Mouse (Mus musculus) myocyte (in vitro differentiated cells): ENCODE data around the gene Noct. TPM values are rescaled to one million over a fixed set of nuclear protein-coding genes. Genes with fewer than 3 reads are reported as not detected.

Source experiments
- H3K27me3 ChIP-seq: one replicate; pipeline ENCODE4 v1.6.1; 2011; ENCODE audit not compliant: control insufficient read depth, insufficient read depth, insufficient read length
- H3K36me3 ChIP-seq: one replicate; pipeline ENCODE4 v1.6.1; 2011; ENCODE audit not compliant: control insufficient read depth, insufficient read depth
- H3K4me2 ChIP-seq: one replicate; pipeline ENCODE4 v1.6.1; 2011; ENCODE audit warnings: low read depth, control low read depth
- H3K4me3 ChIP-seq: one replicate; pipeline ENCODE4 v1.5.1; 2011; ENCODE audit warnings: mild to moderate bottlenecking, control low read depth, moderate library complexity
- H3K79me2 ChIP-seq: one replicate; pipeline ENCODE4 v1.6.1; 2011; ENCODE audit not compliant: control insufficient read depth, insufficient read depth
- H3ac ChIP-seq: one replicate; pipeline ENCODE4 v1.6.1; 2011; ENCODE audit not compliant: control insufficient read depth, insufficient read length
- CEBPB ChIP-seq: IDR thresholded peaks from 2 replicates; pipeline ENCODE4 v1.6.1; 2011; ENCODE audit warnings: mild to moderate bottlenecking, moderate library complexity; ENCODE audit not compliant: poor library complexity, insufficient read depth, severe bottlenecking
- E2F4 ChIP-seq: IDR thresholded peaks from one replicate; pipeline ENCODE4 v1.6.1; 2011; ENCODE audit warnings: mild to moderate bottlenecking, control low read depth, moderate library complexity; ENCODE audit not compliant: insufficient read depth
- MAX ChIP-seq: IDR thresholded peaks from one replicate; pipeline ENCODE4 v1.6.1; 2011; ENCODE audit warnings: low read depth, mild to moderate bottlenecking, control low read depth
- MYOD1 ChIP-seq, 3 experiments: IDR thresholded peaks; one replicate each; pipeline ENCODE4 v1.6.1; 2011; ENCODE audit warnings: control low read depth in 2 of 3, low read depth in 2 of 3, mild to moderate bottlenecking in 2 of 3, moderate library complexity in 1 of 3; ENCODE audit not compliant: insufficient read length in 2 of 3, control insufficient read depth in 1 of 3
- MYOG ChIP-seq, 3 experiments: IDR thresholded peaks; one replicate each; pipeline ENCODE4 v1.6.1; 2011; ENCODE audit warnings: control low read depth in 2 of 3, low read depth in 2 of 3, mild to moderate bottlenecking in 2 of 3; ENCODE audit not compliant: insufficient read length in 2 of 3, control insufficient read depth in 1 of 3, insufficient read depth in 1 of 3
- POLR2A ChIP-seq: IDR thresholded peaks from one replicate; pipeline ENCODE4 v1.6.1; 2011; ENCODE audit warnings: low read depth, mild to moderate bottlenecking, control low read depth, moderate library complexity; ENCODE audit not compliant: insufficient read length
- POLR2AphosphoS2 ChIP-seq: IDR thresholded peaks from one replicate; pipeline ENCODE4 v1.6.1; 2011; ENCODE audit warnings: low read depth, control low read depth; ENCODE audit not compliant: insufficient read length
- REST ChIP-seq: IDR thresholded peaks from one replicate; pipeline ENCODE4 v1.6.1; 2011; ENCODE audit warnings: mild to moderate bottlenecking, control low read depth, moderate library complexity; ENCODE audit not compliant: insufficient read depth, insufficient read length
- SRF ChIP-seq: IDR thresholded peaks from one replicate; pipeline ENCODE4 v1.6.1; 2011; ENCODE audit warnings: low read depth; ENCODE audit not compliant: control insufficient read depth, insufficient read length
- TCF12 ChIP-seq: IDR thresholded peaks from one replicate; pipeline ENCODE4 v1.6.1; 2011; ENCODE audit warnings: mild to moderate bottlenecking, control low read depth; ENCODE audit not compliant: poor library complexity, insufficient read depth, severe bottlenecking
- TCF3 ChIP-seq: IDR thresholded peaks from one replicate; pipeline ENCODE4 v1.6.1; 2011; ENCODE audit warnings: low read depth, control low read depth; ENCODE audit not compliant: insufficient read length
- USF1 ChIP-seq: IDR thresholded peaks from one replicate; pipeline ENCODE4 v1.6.1; 2011; ENCODE audit warnings: low read depth, mild to moderate bottlenecking, control low read depth, moderate library complexity
- polyA plus RNA-seq: library from polyadenylated mRNA; unstranded; fragments of >200 nt; fragmentation: generic; extraction: Trizol; gene quantifications from one replicate; pipeline ENCODE4 v1.2.1, GENCODE M21; 2012; ENCODE audit warnings: missing spikeins

Gene Noct
- polyA plus RNA-seq, 1 experiment, result 7.2 TPM

DNA sequence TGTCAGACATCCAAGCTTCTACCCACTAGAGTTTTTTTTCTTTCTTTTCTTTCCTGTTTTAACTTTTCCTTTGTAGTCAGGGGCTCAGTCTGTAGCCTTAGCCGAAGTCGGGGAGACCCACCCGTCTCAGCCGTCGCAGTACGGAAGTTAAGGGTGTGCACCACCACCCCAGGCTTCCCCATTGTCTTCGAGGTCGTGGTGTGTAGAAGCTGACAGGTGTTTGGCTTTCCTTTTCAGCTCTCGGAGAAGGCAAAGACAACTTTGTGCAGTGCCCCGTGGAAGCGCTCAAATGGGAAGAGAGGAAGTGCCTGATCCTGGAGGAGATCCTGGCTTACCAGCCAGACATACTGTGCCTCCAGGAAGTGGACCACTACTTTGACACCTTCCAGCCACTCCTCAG lies 25.2 kb downstream of the Noct start:
- H3K79me2 ChIP-seq, result peaks cover 16% of the 10 kb centered on the region
- no peak overlapping the region for H3K4me2 ChIP-seq
- H3K36me3 ChIP-seq, result peaks cover 33% of the 10 kb centered on the region
- TF ChIP-seq MYOG (IDR thresholded peaks at IDR 0.05; ENCODE audit: control insufficient read depth in 1 of 3, insufficient read depth in 1 of 3, insufficient read length in 2 of 3, low read depth in 2 of 3) (no peak), E2F4 (no peak), SRF (no peak), POLR2AphosphoS2 (peak; percentile 33)
- no peaks in the 10 kb centered on the region for H3K27me3 ChIP-seq
- H3ac ChIP-seq, result no peak overlapping the region
- no peak overlapping the region for H3K4me3 ChIP-seq

DNA sequence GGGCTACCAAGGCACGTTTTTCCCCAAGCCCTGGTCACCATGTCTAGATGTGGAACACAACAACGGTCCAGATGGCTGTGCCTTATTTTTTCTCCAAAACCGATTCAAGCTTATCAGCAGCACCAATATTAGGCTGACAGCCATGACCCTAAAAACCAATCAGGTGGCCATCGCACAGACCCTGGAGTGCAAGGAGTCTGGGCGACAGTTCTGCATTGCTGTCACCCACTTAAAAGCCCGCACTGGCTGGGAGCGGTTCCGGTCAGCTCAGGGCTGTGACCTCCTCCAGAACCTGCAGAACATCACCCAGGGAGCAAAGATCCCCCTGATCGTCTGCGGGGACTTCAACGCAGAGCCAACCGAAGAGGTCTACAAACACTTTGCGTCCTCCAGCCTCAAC lies 25.6 kb downstream of the Noct start:
- peaks cover 16% of the 10 kb centered on the region for H3K79me2 ChIP-seq
- no peak overlapping the region for H3K4me2 ChIP-seq
- no peak overlapping the region for H3ac ChIP-seq
- H3K4me3 ChIP-seq, result no peak overlapping the region
- peaks cover 36% of the 10 kb centered on the region for H3K36me3 ChIP-seq
- no peaks in the 10 kb centered on the region for H3K27me3 ChIP-seq
- no peak for TF ChIP-seq TCF3
- TF ChIP-seq E2F4, result no peak
- TF ChIP-seq SRF, result no peak
- TF ChIP-seq MYOG (IDR thresholded peaks at IDR 0.05; ENCODE audit: control insufficient read depth in 1 of 3, insufficient read depth in 1 of 3, insufficient read length in 2 of 3, low read depth in 2 of 3), result no peak
- TF ChIP-seq POLR2AphosphoS2, result no peak
- TF ChIP-seq REST, result no peak
- TF ChIP-seq USF1, result no peak
- TF ChIP-seq POLR2A, result no peak
- no peak for TF ChIP-seq MAX

DNA sequence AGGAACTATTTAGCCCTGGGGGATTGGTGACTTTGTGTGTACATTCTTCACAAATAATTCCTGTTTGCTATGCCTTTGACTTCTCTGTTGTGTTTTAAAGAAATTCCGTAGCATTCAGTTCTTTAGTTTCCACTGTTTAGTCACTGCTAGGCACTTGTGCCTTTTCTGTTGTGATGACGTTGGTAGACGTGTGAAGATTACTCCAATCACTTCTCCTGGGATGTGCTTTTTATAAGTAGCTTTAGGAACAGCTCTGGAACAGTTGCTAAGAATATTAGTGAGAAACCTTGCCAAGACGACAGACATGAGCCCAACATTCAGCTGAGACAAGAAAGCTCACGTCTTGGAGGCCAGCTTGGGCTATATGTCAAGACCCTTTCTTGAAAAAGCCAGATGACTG lies 26.8 kb downstream of the Noct start:
- TF ChIP-seq REST, result no peak
- no peak for TF ChIP-seq CEBPB
- no peak for TF ChIP-seq SRF
- TF ChIP-seq MYOG (IDR thresholded peaks at IDR 0.05; ENCODE audit: control insufficient read depth in 1 of 3, insufficient read depth in 1 of 3, insufficient read length in 2 of 3, low read depth in 2 of 3), result no peak
- no peak for TF ChIP-seq E2F4
- no peak for TF ChIP-seq POLR2AphosphoS2
- no peak for TF ChIP-seq POLR2A
- TF ChIP-seq TCF12, result no peak
- Histone ChIP-seq H3K36me3 (peaks cover 45% of the 10 kb centered on the region), H3K4me3 (no peak overlapping the region), H3K79me2 (peaks cover 10% of the 10 kb centered on the region), H3K27me3 (no peaks in the 10 kb centered on the region), H3K4me2 (no peak overlapping the region), H3ac (no peak overlapping the region)

DNA sequence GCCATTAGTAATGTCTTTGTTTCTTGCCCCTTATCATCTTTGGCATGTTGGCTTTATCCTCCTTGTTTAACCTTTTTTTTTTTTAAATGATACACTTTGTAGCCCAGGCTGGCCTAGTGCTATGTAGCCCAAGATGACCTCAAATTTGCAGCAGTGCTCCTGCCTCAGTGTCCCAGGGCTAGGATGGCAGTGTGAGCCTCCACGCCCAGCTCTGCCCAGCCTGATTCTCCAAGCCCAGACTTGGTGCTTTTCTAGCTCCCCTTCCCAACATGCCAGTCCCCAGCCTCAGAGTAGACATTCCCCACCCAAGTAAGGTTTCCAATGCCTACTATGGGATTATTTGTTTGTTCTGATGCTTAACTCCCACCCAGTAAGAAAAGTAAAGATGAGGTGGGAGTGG lies 28.0 kb downstream of the Noct start:
- Histone ChIP-seq H3K27me3 (no peaks in the 10 kb centered on the region), H3K36me3 (peaks cover 48% of the 10 kb centered on the region), H3ac (no peak overlapping the region), H3K79me2 (no peaks in the 10 kb centered on the region), H3K4me3 (no peak overlapping the region), H3K4me2 (no peak overlapping the region)
- TF ChIP-seq TCF3 (no peak), POLR2AphosphoS2 (peak; percentile 63)

DNA sequence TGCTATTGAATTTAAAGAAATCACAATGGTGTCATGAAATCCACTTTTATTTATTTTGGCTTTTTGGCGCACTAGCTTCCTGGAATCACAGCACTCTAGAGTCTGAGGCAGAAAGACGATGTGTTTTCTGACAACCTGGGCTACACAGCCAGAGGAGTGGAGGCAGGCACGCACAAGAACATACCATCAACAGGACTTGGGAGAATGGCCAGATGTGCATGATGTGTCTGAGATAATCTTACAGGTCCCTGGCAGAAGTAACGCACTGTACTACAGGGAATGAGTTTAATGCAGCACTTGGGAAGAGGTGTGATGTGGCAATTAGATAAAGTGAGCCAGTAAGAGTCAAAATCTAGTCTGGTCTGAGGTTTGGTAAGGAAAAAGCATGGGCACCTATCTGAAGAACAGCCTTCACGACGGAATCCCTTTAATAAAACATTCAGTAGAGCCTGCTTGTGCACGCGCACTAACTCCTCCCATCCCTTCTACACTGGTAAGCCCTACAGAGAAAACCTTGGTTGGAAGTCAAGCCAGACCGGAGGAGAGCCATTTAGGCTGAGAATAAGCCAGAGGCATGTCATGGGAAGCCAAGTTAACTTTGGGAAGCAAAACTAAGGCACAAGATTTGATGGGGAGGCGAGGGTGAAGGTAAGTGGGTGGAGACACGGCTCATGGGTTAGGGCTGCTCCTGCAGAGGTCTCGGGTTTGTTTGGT lies 28.6 kb downstream of the Noct start:
- Histone ChIP-seq H3K4me3 (no peak overlapping the region), H3ac (no peak overlapping the region), H3K79me2 (no peaks in the 10 kb centered on the region), H3K36me3 (peaks cover 52% of the 10 kb centered on the region), H3K27me3 (no peaks in the 10 kb centered on the region), H3K4me2 (no peak overlapping the region)
- TF ChIP-seq MYOD1 (IDR thresholded peaks at IDR 0.05; ENCODE audit: control insufficient read depth in 1 of 3, insufficient read length in 2 of 3, low read depth in 2 of 3) (no peak), SRF (no peak), TCF3 (no peak), USF1 (no peak), POLR2AphosphoS2 (no peak), E2F4 (no peak), MYOG (IDR thresholded peaks at IDR 0.05; ENCODE audit: control insufficient read depth in 1 of 3, insufficient read depth in 1 of 3, insufficient read length in 2 of 3, low read depth in 2 of 3) (no peak), TCF12 (no peak), CEBPB (no peak), POLR2A (no peak), MAX (no peak), REST (no peak)
